Comparison of ENCODE assay signal across 11 mouse cellular contexts in genomic region chr8:108392909-108393308, GRCm38 (mm10).
A peak's percentile ranks its signal among the peaks of the same experiment; 100 is the strongest.
DNase-seq lines count a peak whose midpoint lies in the region; ATAC-seq lines count a peak whose summit lies in the region.
"Had no signal": no experiment of that assay in that cellular context is flagged by ENCODE, and none has a peak within 500 bp of the region (broad histone marks: within the 10 kb centered on the region; RNA-seq: fewer than 3 reads in every experiment).

No protein-coding gene starts in this region.

- peak; percentile 87 for ATAC-seq in megakaryocyte-erythroid progenitor cell, adult 5-6 weeks (replicated peaks; ENCODE audit: low FRiP score, low TSS enrichment, poor library complexity, severe bottlenecking)
- ATAC-seq: midbrain, embryonic 15.5 days had no signal

- DNase-seq in urinary bladder, postnatal 25 days (ENCODE audit: low spot score): peak; percentile 23
- no peak for DNase-seq in urinary bladder, adult 2 months (ENCODE audit: low spot score)
- peak; percentile 71 for DNase-seq in induced T-regulatory cell, adult 2 months (ENCODE audit: low read depth)
- no peak for DNase-seq in spleen, adult 18-20 months
- no peak for DNase-seq in left cerebral cortex, adult 8-10 months (ENCODE audit: low spot score in 2 of 2)
- DNase-seq in adrenal gland, adult 2 months: no peak
- DNase-seq in layer of hippocampus, postnatal 10 days (ENCODE audit: low spot score in 2 of 2): no peak
- DNase-seq: heart, postnatal 36 days; lung, embryonic 14.5 days had no signal

Comparison
In these comparisons a context has a peak if more than half of its experiments do, and no peak if none do; other contexts are left out.
1. DNase-seq: peak in urinary bladder, postnatal 25 days (single experiment) and induced T-regulatory cell, adult 2 months (single experiment); none in urinary bladder, adult 2 months (single experiment), spleen, adult 18-20 months (0 of 2), left cerebral cortex, adult 8-10 months (0 of 2), adrenal gland, adult 2 months (single experiment) and layer of hippocampus, postnatal 10 days (0 of 2).